ENCODE assay signal across 12 mouse cellular contexts in genomic region chr13:56252783-56253182, GRCm38 (mm10). TPM values are rescaled to one million over a fixed set of nuclear protein-coding genes. Genes with fewer than 3 reads are reported as not detected.
DNase-seq lines count a peak whose midpoint lies in the region; ATAC-seq lines count a peak whose summit lies in the region.
"Had no signal": no experiment of that assay in that cellular context is flagged by ENCODE, and none has a peak within 500 bp of the region (broad histone marks: within the 10 kb centered on the region; RNA-seq: fewer than 3 reads in every experiment).

No protein-coding gene starts in this region.

- WGBS in heart, embryonic 13.5 days, result 16% methylated on average over 8 of the region's 8 CpGs
- WGBS in heart, embryonic 11.5 days (ENCODE audit: insufficient replicate concordance), result 17% methylated on average over 8 of the region's 8 CpGs
- 10% methylated on average over 8 of the region's 8 CpGs for WGBS in embryonic facial prominence, embryonic 10.5 days
- 5% methylated on average over 8 of the region's 8 CpGs for WGBS in hindbrain, embryonic 11.5 days
- WGBS in midbrain, embryonic 12.5 days, result 7% methylated on average over 8 of the region's 8 CpGs

- H3K9ac ChIP-seq in heart, embryonic 13.5 days, result no peak overlapping the region
- H3K9ac ChIP-seq in heart, embryonic 11.5 days (ENCODE audit: low read depth, low read length), result no peak overlapping the region
- H3K9ac ChIP-seq in hindbrain, embryonic 11.5 days (ENCODE audit: low read depth, low read length), result 0 out of 2 replicates have a peak overlapping the region, but pooled peaks have one; percentile 5
- no peak overlapping the region for H3K9ac ChIP-seq in midbrain, embryonic 12.5 days (replicated peaks)

- H3K36me3 ChIP-seq in heart, embryonic 13.5 days, result no peaks in the 10 kb centered on the region
- no peaks in the 10 kb centered on the region for H3K36me3 ChIP-seq in heart, embryonic 11.5 days (ENCODE audit: control insufficient read depth, insufficient read depth, low read length)
- no peaks in the 10 kb centered on the region for H3K36me3 ChIP-seq in embryonic facial prominence, embryonic 10.5 days (replicated peaks)
- no peaks in the 10 kb centered on the region for H3K36me3 ChIP-seq in hindbrain, embryonic 11.5 days (ENCODE audit: control insufficient read depth, insufficient read depth, low read length)
- H3K36me3 ChIP-seq in midbrain, embryonic 12.5 days, result no peaks in the 10 kb centered on the region

- peaks cover 100% of the 10 kb centered on the region for H3K27me3 ChIP-seq in heart, embryonic 13.5 days (replicated peaks)
- H3K27me3 ChIP-seq in heart, embryonic 11.5 days (ENCODE audit: control insufficient read depth, insufficient read depth, low read length), result peaks cover 99% of the 10 kb centered on the region
- peaks cover 100% of the 10 kb centered on the region for H3K27me3 ChIP-seq in embryonic facial prominence, embryonic 10.5 days (replicated peaks; ENCODE audit: low read depth, poor library complexity, severe bottlenecking)
- H3K27me3 ChIP-seq in hindbrain, embryonic 11.5 days (ENCODE audit: control insufficient read depth, insufficient read depth, low read length), result peaks cover 94% of the 10 kb centered on the region
- peaks cover 98% of the 10 kb centered on the region for H3K27me3 ChIP-seq in midbrain, embryonic 12.5 days

- no peaks in the 10 kb centered on the region for H3K9me3 ChIP-seq in heart, embryonic 13.5 days
- no peaks in the 10 kb centered on the region for H3K9me3 ChIP-seq in heart, embryonic 11.5 days (replicated peaks; ENCODE audit: control insufficient read depth, low read length)
- no peaks in the 10 kb centered on the region for H3K9me3 ChIP-seq in embryonic facial prominence, embryonic 10.5 days
- H3K9me3 ChIP-seq in hindbrain, embryonic 11.5 days (ENCODE audit: control insufficient read depth, low read length), result no peaks in the 10 kb centered on the region
- H3K9me3 ChIP-seq in midbrain, embryonic 12.5 days, result no peaks in the 10 kb centered on the region

- H3K4me2 ChIP-seq in heart, embryonic 13.5 days, result peak overlapping the region; percentile 68
- H3K4me2 ChIP-seq in heart, embryonic 11.5 days, result no peak overlapping the region
- H3K4me2 ChIP-seq in hindbrain, embryonic 11.5 days (replicated peaks; ENCODE audit: low read depth, low read length), result peak overlapping the region; percentile 41
- peak overlapping the region; percentile 53 for H3K4me2 ChIP-seq in midbrain, embryonic 12.5 days (replicated peaks)

- peaks cover 11% of the 10 kb centered on the region for H3K4me1 ChIP-seq in heart, embryonic 13.5 days
- H3K4me1 ChIP-seq in heart, embryonic 11.5 days (ENCODE audit: control insufficient read depth, insufficient read depth, low read length), result no peaks in the 10 kb centered on the region
- peaks cover 55% of the 10 kb centered on the region for H3K4me1 ChIP-seq in embryonic facial prominence, embryonic 10.5 days
- peaks cover 26% of the 10 kb centered on the region for H3K4me1 ChIP-seq in hindbrain, embryonic 11.5 days (replicated peaks; ENCODE audit: control insufficient read depth, insufficient read depth, low read length)
- peaks cover 73% of the 10 kb centered on the region for H3K4me1 ChIP-seq in midbrain, embryonic 12.5 days

- H3K27ac ChIP-seq in heart, embryonic 13.5 days (replicated peaks), result no peak overlapping the region
- H3K27ac ChIP-seq in heart, embryonic 11.5 days (ENCODE audit: low read depth, low read length), result no peak overlapping the region
- H3K27ac ChIP-seq in embryonic facial prominence, embryonic 10.5 days (replicated peaks), result no peak overlapping the region
- H3K27ac ChIP-seq in hindbrain, embryonic 11.5 days (ENCODE audit: low read depth, low read length), result peak overlapping the region; percentile 12
- peak overlapping the region; percentile 82 for H3K27ac ChIP-seq in midbrain, embryonic 12.5 days (replicated peaks)

- DNase-seq in embryonic facial prominence, embryonic 10.5 days (ENCODE audit: low spot score), result no peak
- no peak for DNase-seq in hindbrain, embryonic 11.5 days (ENCODE audit: low spot score)
- no peak for DNase-seq in frontal cortex, postnatal 14 days (ENCODE audit: low spot score in 2 of 2)
- no peak for DNase-seq in gastrocnemius, adult 8-10 months (ENCODE audit: low spot score in 2 of 2)

- H3K4me3 ChIP-seq in heart, embryonic 13.5 days, result peak overlapping the region; percentile 44; the same call in 1 of the 2 replicates
- H3K4me3 ChIP-seq in heart, embryonic 11.5 days (ENCODE audit: low read depth, low read length), result no peak overlapping the region
- H3K4me3 ChIP-seq in embryonic facial prominence, embryonic 10.5 days, result peak overlapping the region; percentile 55
- peak overlapping the region; percentile 29; the same call in 1 of the 2 replicates for H3K4me3 ChIP-seq in hindbrain, embryonic 11.5 days (ENCODE audit: low read depth, low read length)
- peak overlapping the region; percentile 40 for H3K4me3 ChIP-seq in midbrain, embryonic 12.5 days

- ATAC-seq in heart, embryonic 13.5 days (ENCODE audit: extremely low read depth, insufficient number of reproducible peaks, low FRiP score, low TSS enrichment), result no peak
- ATAC-seq in heart, embryonic 11.5 days (replicated peaks; ENCODE audit: insufficient number of reproducible peaks, low FRiP score, low TSS enrichment), result no peak
- ATAC-seq in hindbrain, embryonic 11.5 days (ENCODE audit: low FRiP score), result no peak
- no peak for ATAC-seq in midbrain, embryonic 12.5 days (ENCODE audit: low FRiP score, low read depth)
- no peak for ATAC-seq in activated CD4-positive, CD25-positive, alpha-beta regulatory T cell, adult 4 months

RNA-seq across cellular contexts. Expression of gene Neurog1, which starts 0.8 kb away (rescaled TPM):
- not detected in 2 replicates for polyA plus RNA-seq in heart, embryonic 13.5 days (2015; fragmentation: Nextera tagmentation; extraction: Ambion mirVana)
- polyA plus RNA-seq in heart, embryonic 11.5 days (2014; fragmentation: Nextera tagmentation; extraction: Ambion mirVana), result 0.09 TPM in 1 of 2 replicates, not detected in the other
- polyA plus RNA-seq in embryonic facial prominence, embryonic 10.5 days (2016; fragmentation: Nextera tagmentation; extraction: Ambion mirVana), result 11.2 and 15.5 TPM in 2 replicates
- polyA plus RNA-seq in hindbrain, embryonic 11.5 days (2014; fragmentation: Nextera tagmentation; extraction: Ambion mirVana), result 30.6 and 37.4 TPM in 2 replicates
- 38.0 and 38.8 TPM in 2 replicates for polyA plus RNA-seq in midbrain, embryonic 12.5 days (2016; fragmentation: Nextera tagmentation; extraction: Ambion mirVana)
- total RNA-seq in gastrocnemius, adult 8-10 months (2022), result not detected
- not detected for polyA plus RNA-seq in activated CD4-positive, CD25-positive, alpha-beta regulatory T cell, adult 4 months (2017; shearing (Covaris generic))
- total RNA-seq: adrenal gland, postnatal 4 days; left cerebral cortex, postnatal 10 days had no signal
- polyA plus RNA-seq: heart, embryonic 16.5 days; kidney, embryonic 14.5 days had no signal

RNA-seq across cellular contexts. Expression of gene Cxcl14, which starts 43.6 kb away (rescaled TPM):
- polyA plus RNA-seq in heart, embryonic 13.5 days (2015; fragmentation: Nextera tagmentation; extraction: Ambion mirVana), result 1.1 and 1.9 TPM in 2 replicates
- polyA plus RNA-seq in heart, embryonic 11.5 days (2014; fragmentation: Nextera tagmentation; extraction: Ambion mirVana), result 1.7 and 3.2 TPM in 2 replicates
- polyA plus RNA-seq in embryonic facial prominence, embryonic 10.5 days (2016; fragmentation: Nextera tagmentation; extraction: Ambion mirVana), result 23.8 and 40.2 TPM in 2 replicates
- 19.3 and 23.4 TPM in 2 replicates for polyA plus RNA-seq in hindbrain, embryonic 11.5 days (2014; fragmentation: Nextera tagmentation; extraction: Ambion mirVana)
- 27.5 and 37.6 TPM in 2 replicates for polyA plus RNA-seq in midbrain, embryonic 12.5 days (2016; fragmentation: Nextera tagmentation; extraction: Ambion mirVana)
- 10 to 100 TPM; 21.4 to 40.0 (median 28.6) TPM for total RNA-seq in gastrocnemius, adult 8-10 months (2022)
- polyA plus RNA-seq in activated CD4-positive, CD25-positive, alpha-beta regulatory T cell, adult 4 months (2017; shearing (Covaris generic)), result not detected

Comparison
In these comparisons a context has a peak if more than half of its experiments do, and no peak if none do; other contexts are left out.
1. H3K27ac ChIP-seq: peak in hindbrain, embryonic 11.5 days (single experiment) and midbrain, embryonic 12.5 days (single experiment); none in heart, embryonic 13.5 days (single experiment), heart, embryonic 11.5 days (single experiment) and embryonic facial prominence, embryonic 10.5 days (single experiment).
2. RNA of gene Neurog1, which starts 0.8 kb away (polyA plus RNA-seq): 38.0 to 38.8 TPM in midbrain, embryonic 12.5 days, 30.6 to 37.4 TPM in hindbrain, embryonic 11.5 days and 11.2 to 15.5 TPM in embryonic facial prominence, embryonic 10.5 days; 0.09 TPM in heart, embryonic 11.5 days, not detected in heart, embryonic 13.5 days and not detected in activated CD4-positive, CD25-positive, alpha-beta regulatory T cell, adult 4 months; every median in the first group is over 10 times any median in the second.